Mouse (Mus musculus) layer of hippocampus, adult 2 months (tissue): Measurements from ENCODE around the gene Spag9. TPM values are rescaled to one million over a fixed set of nuclear protein-coding genes. Genes with fewer than 3 reads are reported as not detected.
A peak's percentile ranks its signal among the peaks of the same experiment; 100 is the strongest.
"Not testable (repeated sequence)": the region's sequence is repeated elsewhere in the genome, so short reads cannot be mapped to it uniquely, and the experiment has no call there.

Source experiments
- DNase-seq, 2 experiments: peaks; one replicate each; pipeline ENCODE4 v3.0.0; 2022; ENCODE audit warnings: low spot score in 2 of 2
- H3K27ac ChIP-seq: fragments of 200-600 bp; 2 replicates; pipeline ENCODE4 v1.8.1; 2022
- H3K4me3 ChIP-seq: fragments of 200-600 bp; 2 replicates; pipeline ENCODE4 v1.8.1; 2022; ENCODE audit warnings: mild to moderate bottlenecking
- CTCF ChIP-seq: fragments of 200-600 bp; conservative IDR thresholded peaks from 2 replicates; pipeline ENCODE4 v1.8.1; 2022; ENCODE audit warnings: antibody characterized with exemption, mild to moderate bottlenecking, moderate library complexity
- total RNA-seq, 2 experiments: library from RNA; stranded (reverse); gene quantifications; 2 replicates each; pipeline ENCODE4 v1.2.3; 2021

Spag9 gene
- total RNA-seq, 2 experiments from 2014 or later, result 213 to 217 TPM

GRCm38 (mm10) chr11:94043998-94044985 is 48.4 kb downstream of the Spag9 start:
- Histone ChIP-seq H3K27ac (peak overlapping the region; percentile 97), H3K4me3 (peak overlapping the region; percentile 83)
- peak; percentile 90 to 95 for DNase-seq
- no peak for TF ChIP-seq CTCF

GRCm38 (mm10) chr11:94045016-94045415 is 49.1 kb downstream of the Spag9 start:
- no peak for DNase-seq
- TF ChIP-seq CTCF, result no peak

GRCm38 (mm10) chr11:94047288-94047687 is 51.4 kb downstream of the Spag9 start:
- Histone ChIP-seq H3K27ac (peak overlapping the region; percentile 97), H3K4me3 (peak overlapping the region; percentile 19)
- DNase-seq, result no peak
- no peak for TF ChIP-seq CTCF

More at GRCm38 (mm10) chr11:94045016-94045415, 49.1 kb downstream of the Spag9 start:
- peak overlapping the region; percentile 83 for H3K4me3 ChIP-seq
- peak overlapping the region; percentile 97 for H3K27ac ChIP-seq

GRCm38 (mm10) chr11:94054176-94054575 is 58.3 kb downstream of the Spag9 start:
- TF ChIP-seq CTCF, result no peak
- no peak for DNase-seq
- peak overlapping the region; percentile 88 for H3K27ac ChIP-seq
- no peak overlapping the region; the same call in 1 of the 2 replicates for H3K4me3 ChIP-seq

GRCm38 (mm10) chr11:94054901-94055300 is 59.0 kb downstream of the Spag9 start:
- no peak for TF ChIP-seq CTCF
- Histone ChIP-seq H3K4me3 (0 out of 2 replicates have a peak overlapping the region, but pooled peaks have one; percentile 1), H3K27ac (peak overlapping the region; percentile 88)
- DNase-seq, result peak in 1 of 2 experiments; percentile 40

GRCm38 (mm10) chr11:94063941-94064340 is 68.0 kb downstream of the Spag9 start:
- no peak for TF ChIP-seq CTCF
- H3K27ac ChIP-seq, result no peak overlapping the region
- H3K4me3 ChIP-seq, result no peak overlapping the region
- DNase-seq, result no peak

GRCm38 (mm10) chr11:94070455-94070854 is 74.6 kb downstream of the Spag9 start:
- H3K4me3 ChIP-seq, result no peak overlapping the region
- DNase-seq, result no peak
- H3K27ac ChIP-seq, result peak overlapping the region; percentile 69
- no peak for TF ChIP-seq CTCF

GRCm38 (mm10) chr11:94073283-94073682 is 77.4 kb downstream of the Spag9 start:
- Histone ChIP-seq H3K4me3 (no peak overlapping the region), H3K27ac (no peak overlapping the region)
- no peak for DNase-seq
- TF ChIP-seq CTCF, result peak; percentile 74

- not testable (repeated sequence) for H3K27ac ChIP-seq, H3K4me3 ChIP-seq
- peak; percentile 78 for TF ChIP-seq CTCF
- peak; percentile 20 to 51 for DNase-seq
Observed at GRCm38 (mm10) chr11:94086966-94087365, 91.1 kb downstream of the Spag9 start.

- TF ChIP-seq CTCF, result no peak
- H3K27ac ChIP-seq, result no peak overlapping the region
- no peak for DNase-seq
- H3K4me3 ChIP-seq, result no peak overlapping the region
Observed at GRCm38 (mm10) chr11:94090496-94090895, 94.6 kb downstream of the Spag9 start.

GRCm38 (mm10) chr11:94097489-94097888 is 101.6 kb downstream of the Spag9 start:
- no peak for DNase-seq
- Histone ChIP-seq H3K4me3 (no peak overlapping the region), H3K27ac (no peak overlapping the region)
- TF ChIP-seq CTCF, result no peak

GRCm38 (mm10) chr11:94098840-94099239 is 102.9 kb downstream of the Spag9 start:
- Histone ChIP-seq H3K4me3 (no peak overlapping the region), H3K27ac (no peak overlapping the region)
- DNase-seq, result no peak
- TF ChIP-seq CTCF, result no peak

- Histone ChIP-seq H3K4me3 (no peak overlapping the region), H3K27ac (no peak overlapping the region)
- DNase-seq, result no peak
- TF ChIP-seq CTCF, result no peak
Observed at GRCm38 (mm10) chr11:94113795-94114194, 117.9 kb downstream of the Spag9 start.
